Mouse (Mus musculus) liver, adult 2 months (tissue): Measurements from ENCODE around the gene Pknox1. TPM values are rescaled to one million over a fixed set of nuclear protein-coding genes. Genes with fewer than 3 reads are reported as not detected.

Experiments
- DNase-seq: peaks from one replicate; pipeline ENCODE4 v3.0.0-alpha.2; 2011; ENCODE audit warnings: low read depth, low spot score; ENCODE audit errors: extremely low read depth
- H3K27ac ChIP-seq: fragments of 200-500 bp; replicated peaks from 2 replicates; pipeline ENCODE4 v1.5.1; 2012; ENCODE audit warnings: low read depth, mild to moderate bottlenecking, control low read depth, inconsistent platforms, low read length; ENCODE audit not compliant: insufficient read depth
- H3K27me3 ChIP-seq: fragments of 200-500 bp; 2 replicates; pipeline ENCODE4 v1.6.1; 2012; ENCODE audit warnings: mild to moderate bottlenecking, moderate library complexity, low read length, inconsistent platforms; ENCODE audit not compliant: control insufficient read depth, insufficient read depth
- H3K36me3 ChIP-seq: fragments of 200-500 bp; 2 replicates; pipeline ENCODE4 v1.6.1; 2012; ENCODE audit warnings: low read length, inconsistent platforms; ENCODE audit not compliant: control insufficient read depth, insufficient read depth
- H3K4me1 ChIP-seq: fragments of 200-500 bp; 2 replicates; pipeline ENCODE4 v1.6.1; 2011; ENCODE audit warnings: low read length; ENCODE audit not compliant: control insufficient read depth, insufficient read depth
- H3K4me3 ChIP-seq: fragments of 200-500 bp; 2 replicates; pipeline ENCODE4 v1.5.1; 2011; ENCODE audit warnings: low read depth, mild to moderate bottlenecking, control low read depth, low read length, moderate library complexity; ENCODE audit not compliant: insufficient read depth
- H3K79me2 ChIP-seq: fragments of 200-500 bp; 2 replicates; pipeline ENCODE4 v1.6.1; 2012; ENCODE audit warnings: inconsistent platforms, mild to moderate bottlenecking, low read length, moderate library complexity; ENCODE audit not compliant: control insufficient read depth, insufficient read depth
- H3K9ac ChIP-seq: fragments of 200-500 bp; 2 replicates; pipeline ENCODE4 v1.6.1; 2012; ENCODE audit warnings: low read depth, mild to moderate bottlenecking, control low read depth, inconsistent platforms, low read length
- CTCF ChIP-seq: fragments of 200-500 bp; IDR thresholded peaks from 2 replicates; pipeline ENCODE4 v1.5.1; 2011; ENCODE audit warnings: low read depth, low read length, control low read depth
- POLR2A ChIP-seq: fragments of 200-500 bp; IDR thresholded peaks from 2 replicates; pipeline ENCODE4 v1.6.1; 2011; ENCODE audit warnings: low read length, control low read depth; ENCODE audit not compliant: insufficient read depth; ENCODE audit errors: extremely low read depth
- WGBS: fragments of 180-500 bp; shearing (Covaris S2); methylation state at CpG from one replicate; pipeline ENCODE4 v1.1.7; 2018; 5-methylcytosine and 5-hydroxymethylcytosine counted together
- polyA plus RNA-seq: library from polyadenylated mRNA; depleted of rRNA; stranded (reverse); fragments of >200 nt; gene quantifications from 2 replicates; pipeline ENCODE4 v1.2.3, GENCODE M21; 2012
- total RNA-seq: library from RNA; depleted of rRNA; stranded (reverse); fragments of >200 nt; gene quantifications from 2 replicates; pipeline ENCODE4 v1.2.3, GENCODE M21; 2014

Gene Pknox1
- total and polyA plus RNA-seq, 2 experiments, result 10.3 to 10.7 TPM

GRCm38 (mm10) chr17:31609895-31610294 lies 45.4 kb downstream of the Pknox1 start:
- DNase-seq, result peak; percentile 71
- Histone ChIP-seq H3K27me3 (no peaks in the 10 kb centered on the region), H3K4me3 (no peak overlapping the region), H3K36me3 (peaks cover 3% of the 10 kb centered on the region; the same call in 1 of the 2 replicates), H3K9ac (no peak overlapping the region), H3K79me2 (no peaks in the 10 kb centered on the region), H3K4me1 (peaks cover 14% of the 10 kb centered on the region), H3K27ac (peak overlapping the region; percentile 64)
- TF ChIP-seq CTCF (no peak), POLR2A (no peak)
- 31% methylated on average over 3 of the region's 3 CpGs for WGBS

- Histone ChIP-seq H3K79me2 (no peaks in the 10 kb centered on the region), H3K4me1 (peaks cover 6% of the 10 kb centered on the region), H3K4me3 (no peak overlapping the region), H3K27ac (no peak overlapping the region), H3K27me3 (no peaks in the 10 kb centered on the region), H3K9ac (no peak overlapping the region), H3K36me3 (peaks cover 10% of the 10 kb centered on the region; the same call in 1 of the 2 replicates)
- no peak for DNase-seq
- TF ChIP-seq POLR2A (no peak), CTCF (no peak)
- WGBS, result 46% methylated on average over 4 of the region's 4 CpGs
Observed at GRCm38 (mm10) chr17:31613086-31613755, 48.7 kb downstream of the Pknox1 start.

- Histone ChIP-seq H3K36me3 (peaks cover 41% of the 10 kb centered on the region), H3K9ac (no peak overlapping the region), H3K4me3 (no peak overlapping the region), H3K27me3 (no peaks in the 10 kb centered on the region), H3K4me1 (peaks cover 3% of the 10 kb centered on the region; the same call in 1 of the 2 replicates), H3K27ac (no peak overlapping the region), H3K79me2 (peaks cover 11% of the 10 kb centered on the region)
- DNase-seq, result no peak
- 75% methylated on average over 4 of the region's 4 CpGs for WGBS
- no peak for TF ChIP-seq CTCF
- no peak for TF ChIP-seq POLR2A
Observed at GRCm38 (mm10) chr17:31623101-31623500, 58.6 kb downstream of the Pknox1 start.

- Histone ChIP-seq H3K27ac (peak overlapping the region; percentile 78; the same call in 1 of the 2 replicates), H3K27me3 (no peaks in the 10 kb centered on the region), H3K4me3 (no peak overlapping the region), H3K36me3 (peaks cover 20% of the 10 kb centered on the region), H3K4me1 (peaks cover 34% of the 10 kb centered on the region), H3K9ac (no peak overlapping the region), H3K79me2 (peaks cover 29% of the 10 kb centered on the region)
- TF ChIP-seq POLR2A, result no peak
- no peak for TF ChIP-seq CTCF
- peak; percentile 92 for DNase-seq
- 52% methylated on average over 2 of the region's 2 CpGs for WGBS
Observed at GRCm38 (mm10) chr17:31627961-31628360, 63.4 kb downstream of the Pknox1 start.

GRCm38 (mm10) chr17:31631081-31631800 lies 66.7 kb downstream of the Pknox1 start:
- WGBS, result 15% methylated on average over 10 of the region's 10 CpGs
- peak overlapping the region; percentile 96 for H3K27ac ChIP-seq

More at GRCm38 (mm10) chr17:31631081-31631800, 66.7 kb downstream of the Pknox1 start:
- no peak for TF ChIP-seq CTCF
- no peak for TF ChIP-seq POLR2A
- no peaks in the 10 kb centered on the region for H3K27me3 ChIP-seq
- peaks cover 23% of the 10 kb centered on the region for H3K79me2 ChIP-seq
- peak; percentile 92 for DNase-seq
- H3K4me1 ChIP-seq, result peaks cover 37% of the 10 kb centered on the region
- peaks cover 4% of the 10 kb centered on the region; the same call in 1 of the 2 replicates for H3K36me3 ChIP-seq
- H3K9ac ChIP-seq, result peak overlapping the region; percentile 63
- peak overlapping the region; percentile 70 for H3K4me3 ChIP-seq
